Mouse (Mus musculus) spleen, embryonic (tissue): Measurements from ENCODE around the gene Trmo.

Source experiments
- CTCF ChIA-PET: fragments of 350-600 bp; sonication (Branson Sonifier 250); formaldehyde crosslinking; loops from one replicate; lab custom pipeline; 2022; lab: Charles Lee

The Trmo gene

GRCm38 (mm10) chr4:46341831-46342680 lies 47.2 kb downstream of the Trmo start:
- CTCF ChIA-PET, result no interaction called here

GRCm38 (mm10) chr4:46339584-46339983 lies 49.7 kb downstream of the Trmo start:
- CTCF ChIA-PET, result no interaction called here

GRCm38 (mm10) chr4:46339026-46339425 lies 50.2 kb downstream of the Trmo start:
- CTCF ChIA-PET, result no interaction called here

- CTCF ChIA-PET, result no interaction called here
Observed at GRCm38 (mm10) chr4:46337990-46338389, 51.2 kb downstream of the Trmo start.

- CTCF ChIA-PET, result no interaction called here
Observed at GRCm38 (mm10) chr4:46335846-46336245, 53.4 kb downstream of the Trmo start.

GRCm38 (mm10) chr4:46328906-46329305 lies 60.3 kb downstream of the Trmo start:
- CTCF ChIA-PET, result interaction anchor here (0.6 kb wide), 1 partner anchor 253 kb away, joined by 3 read pairs; no protein-coding TSS in a partner anchor
